ENCODE assay signal across 27 mouse cellular contexts in genomic region chr2:165129189-165129588, GRCm38 (mm10). TPM values are rescaled to one million over a fixed set of nuclear protein-coding genes. Genes with fewer than 3 reads are reported as not detected.
DNase-seq lines count a peak whose midpoint lies in the region; ATAC-seq lines count a peak whose summit lies in the region.
"Had no signal": no experiment of that assay in that cellular context is flagged by ENCODE, and none has a peak within 500 bp of the region (broad histone marks: within the 10 kb centered on the region; RNA-seq: fewer than 3 reads in every experiment).

No protein-coding gene starts in this region.

- 41% methylated on average over 4 of the region's 4 CpGs for WGBS in kidney, embryonic 14.5 days
- WGBS in hindbrain, embryonic 16.5 days: 37% methylated on average over 4 of the region's 4 CpGs

- no peak overlapping the region for H3K4me3 ChIP-seq in kidney, embryonic 14.5 days (ENCODE audit: low read length)
- no peak overlapping the region for H3K4me3 ChIP-seq in hindbrain, embryonic 16.5 days (ENCODE audit: low read length)
- H3K4me3 ChIP-seq: heart, adult 2 months; heart, embryonic 15.5 days; limb, embryonic 12.5 days; liver, embryonic 13.5 days; lung, embryonic 15.5 days; stomach, embryonic 15.5 days had no signal

- H3K9me3 ChIP-seq in kidney, embryonic 14.5 days (ENCODE audit: control insufficient read depth, low read length): no peaks in the 10 kb centered on the region
- H3K9me3 ChIP-seq in hindbrain, embryonic 16.5 days (ENCODE audit: control insufficient read depth, low read length): no peaks in the 10 kb centered on the region
- H3K9me3 ChIP-seq: heart, embryonic 15.5 days; limb, embryonic 12.5 days; liver, embryonic 13.5 days; lung, embryonic 15.5 days; stomach, embryonic 15.5 days had no signal

- H3K4me2 ChIP-seq in kidney, embryonic 14.5 days (replicated peaks; ENCODE audit: low read depth, low read length): no peak overlapping the region
- H3K4me2 ChIP-seq in hindbrain, embryonic 16.5 days (ENCODE audit: low read length): no peak overlapping the region
- H3K4me2 ChIP-seq: heart, embryonic 15.5 days; limb, embryonic 12.5 days; liver, embryonic 13.5 days; lung, embryonic 15.5 days; stomach, embryonic 15.5 days had no signal

- H3K27me3 ChIP-seq in kidney, embryonic 14.5 days (ENCODE audit: control insufficient read depth, insufficient read depth, low read length): peaks cover 12% of the 10 kb centered on the region
- H3K27me3 ChIP-seq in hindbrain, embryonic 16.5 days (replicated peaks; ENCODE audit: control insufficient read depth, insufficient read depth, low read length): no peaks in the 10 kb centered on the region; the same call in 1 of the 2 replicates

- intact Hi-C loops in heart, postnatal 36 days (cut with DNase I): no loop called here

- peaks cover 9% of the 10 kb centered on the region; the same call in 1 of the 2 replicates for H3K4me1 ChIP-seq in kidney, embryonic 14.5 days (ENCODE audit: control insufficient read depth, insufficient read depth, low read length)
- peaks cover 18% of the 10 kb centered on the region for H3K4me1 ChIP-seq in hindbrain, embryonic 16.5 days (ENCODE audit: control insufficient read depth, insufficient read depth, low read depth, low read length)
- H3K4me1 ChIP-seq: liver, embryonic 13.5 days had no signal

- H3K9ac ChIP-seq in kidney, embryonic 14.5 days (ENCODE audit: low read depth, low read length): no peak overlapping the region
- H3K9ac ChIP-seq in hindbrain, embryonic 16.5 days (ENCODE audit: low read depth, low read length): no peak overlapping the region
- H3K9ac ChIP-seq: heart, embryonic 15.5 days; limb, embryonic 12.5 days; liver, embryonic 13.5 days; lung, embryonic 15.5 days; stomach, embryonic 15.5 days had no signal

- no peak overlapping the region for H3K27ac ChIP-seq in kidney, embryonic 14.5 days (ENCODE audit: low read depth, low read length)
- H3K27ac ChIP-seq in hindbrain, embryonic 16.5 days (ENCODE audit: low read depth, low read length): no peak overlapping the region
- H3K27ac ChIP-seq: heart, adult 2 months; heart, embryonic 15.5 days; limb, embryonic 12.5 days; liver, embryonic 13.5 days; lung, embryonic 15.5 days; stomach, embryonic 15.5 days had no signal

- no peaks in the 10 kb centered on the region for H3K36me3 ChIP-seq in kidney, embryonic 14.5 days (ENCODE audit: control insufficient read depth, insufficient read depth, low read length)
- no peaks in the 10 kb centered on the region for H3K36me3 ChIP-seq in hindbrain, embryonic 16.5 days (ENCODE audit: control insufficient read depth, insufficient read depth, low read length)
- H3K36me3 ChIP-seq: G1E; heart, embryonic 15.5 days; limb, embryonic 12.5 days; liver, embryonic 13.5 days; lung, embryonic 15.5 days; stomach, embryonic 15.5 days had no signal

- peak; percentile 55 for ATAC-seq in kidney, embryonic 14.5 days (ENCODE audit: low FRiP score, low TSS enrichment)
- ATAC-seq in hindbrain, embryonic 16.5 days: peak; percentile 12; the same call in 1 of the 2 replicates
- no peak for ATAC-seq in megakaryocyte-erythroid progenitor cell, adult 5-6 weeks (replicated peaks; ENCODE audit: low FRiP score, low TSS enrichment, poor library complexity, severe bottlenecking)
- ATAC-seq: CD4-positive, CD25-positive, alpha-beta regulatory T cell, adult 4 months had no signal

- peak; percentile 14 for DNase-seq in adrenal gland, adult 2 months
- no peak for DNase-seq in adrenal gland, adult 18-20 months (ENCODE audit: low spot score in 2 of 2)
- DNase-seq in kidney, postnatal 25 days: no peak
- peak; percentile 51 for DNase-seq in MN1 (ENCODE audit: low spot score)
- no peak for DNase-seq in heart, postnatal 36 days
- DNase-seq: cerebellum, adult 11 months; cerebellum, postnatal 14 days; embryo, embryonic 11 days; gastrocnemius, postnatal 14 days; heart, adult 2 months; kidney, adult 8-10 months; layer of hippocampus, adult 9-11 months; liver, embryonic 13.5 days; right cerebral cortex, adult 18-20 months had no signal

RNA-seq across cellular contexts. Expression of gene 1700025C18Rik, which starts 38.6 kb away (rescaled TPM):
- total RNA-seq in adrenal gland, adult 2 months (2021): not detected
- polyA plus RNA-seq in adrenal gland, adult 2 months (2012; rRNA removed): not detected in 2 replicates
- not detected for total RNA-seq in adrenal gland, adult 18-20 months (2021)
- polyA plus RNA-seq in kidney, embryonic 14.5 days (2014; fragmentation: Nextera tagmentation; extraction: Ambion mirVana): not detected in 2 replicates
- polyA plus RNA-seq in hindbrain, embryonic 16.5 days (2015; fragmentation: Nextera tagmentation; extraction: Ambion mirVana): not detected in 2 replicates
- not detected for total RNA-seq in heart, postnatal 36 days (2021)
- total RNA-seq in megakaryocyte-erythroid progenitor cell, adult 5-6 weeks (2014; fragmentation: Nextera tagmentation): not detected in 2 replicates
- total RNA-seq in megakaryocyte-erythroid progenitor cell, adult 5-6 weeks (2017): not detected in 2 replicates
- total RNA-seq: G1E; gastrocnemius, postnatal 14 days; heart, adult 2 months; left cerebral cortex, adult 8-10 months had no signal
- polyA plus RNA-seq: CD4-positive, CD25-positive, alpha-beta regulatory T cell, adult 4 months; frontal cortex, adult 2 months; G1E; heart, adult 2 months; heart, embryonic 15.5 days; limb, embryonic 12.5 days; liver, embryonic 13.5 days; lung, embryonic 15.5 days; small intestine, adult 2 months; stomach, embryonic 15.5 days; thymus, postnatal 0 days had no signal

Comparison
In these comparisons a context has a peak if more than half of its experiments do, and no peak if none do; other contexts are left out.
1. DNase-seq: peak in adrenal gland, adult 2 months (single experiment) and MN1 (single experiment); none in adrenal gland, adult 18-20 months (0 of 2), kidney, postnatal 25 days (0 of 2) and heart, postnatal 36 days (0 of 2).